Mouse (Mus musculus) mouse trophoblast stem cell (cell line): Measurements from ENCODE around the gene Kpna3.

Experiments used
- in situ Hi-C, 2 experiments: fragments of 300-500 bp; cut with MseI, MboI; formaldehyde crosslinking; loops; 2 replicates in 1 of 2; 3 replicates in 1 of 2; pipeline ENCODE4 v1.15.1; 2025

Gene Kpna3

GRCm38 (mm10) chr14:61321200-61321599 is 118.5 kb downstream of the Kpna3 start:
- in situ Hi-C loops, result no loop called here

- in situ Hi-C loops, result no loop called here
These were observed 118.9 kb downstream of the Kpna3 start for GRCm38 (mm10) chr14:61320765-61321164.

- in situ Hi-C loops, result no loop called here
These were observed 122.8 kb downstream of the Kpna3 start for GRCm38 (mm10) chr14:61316861-61317260.
